Mouse (Mus musculus): ENCODE measurements around the gene Sfrp5. TPM values are rescaled to one million over a fixed set of nuclear protein-coding genes. Genes with fewer than 3 reads are reported as not detected.

Gene Sfrp5
- total and polyA plus RNA-seq, 3 experiments: not detected

GRCm38 (mm10) chr19:42157493-42158237 lies 44.4 kb downstream of the Sfrp5 start:
- DNase-seq (ENCODE audit: extremely low read depth): peak; percentile 61
- Histone ChIP-seq H3K9ac (ENCODE audit: insufficient read depth, low read depth) (peak overlapping the region; percentile 17), H3K27ac (ENCODE audit: insufficient read depth, low read depth) (peak overlapping the region; percentile 72), H3K36me3 (replicated peaks in 1 of 2; ENCODE audit: control insufficient read depth in 1 of 2, insufficient read depth in 1 of 2, low read length in 1 of 2) (no peaks in the 10 kb centered on the region), H3K4me3 (replicated peaks in 1 of 3; ENCODE audit: low read depth in 2 of 3, low read length in 2 of 3, poor library complexity in 1 of 3) (peak overlapping the region in 1 of 3 experiments; percentile 29), H3K27me3 (replicated peaks) (peaks cover 7% of the 10 kb centered on the region), H3K79me2 (replicated peaks; ENCODE audit: control insufficient read depth, extremely low read depth, insufficient read depth, poor library complexity, severe bottlenecking) (no peaks in the 10 kb centered on the region), H3K4me2 (ENCODE audit: insufficient read depth, low read depth, poor library complexity, severe bottlenecking) (peak overlapping the region; percentile 47; the same call in 1 of the 2 replicates), H3K4me1 (ENCODE audit: control insufficient read depth in 1 of 2, insufficient read depth in 2 of 2) (peaks cover 3 to 10% of the 10 kb centered on the region in 2 experiments; a peak in 3 of 4 replicates), H3K9me3 (replicated peaks; ENCODE audit: low read length) (no peaks in the 10 kb centered on the region)
- TF ChIP-seq ZMIZ1 (IDR thresholded peaks at IDR 0.05; ENCODE audit: low read depth, low read length): no peak
- TF ChIP-seq ELF1 (IDR thresholded peaks at IDR 0.05; ENCODE audit: low read depth, low read length): peak; percentile 58
- TF ChIP-seq IRF4 (IDR thresholded peaks at IDR 0.05; ENCODE audit: low read depth, low read length): 0 out of 2 replicates have a peak, but pooled peaks have one; percentile 12
- TF ChIP-seq ZNF384 (IDR thresholded peaks at IDR 0.05; ENCODE audit: low read depth, low read length): peak; percentile 81
- no peak for TF ChIP-seq CTCF (conservative IDR thresholded peaks at IDR 0.05 in 1 of 2, IDR thresholded peaks at IDR 0.05 in 1 of 2; ENCODE audit: low read depth in 2 of 2, low read length in 2 of 2)
- TF ChIP-seq POLR2A (IDR thresholded peaks at IDR 0.05; ENCODE audit: low read depth, low read length): 0 out of 2 replicates have a peak, but pooled peaks have one; percentile 34
- no peak for TF ChIP-seq RAD21 (IDR thresholded peaks at IDR 0.05; ENCODE audit: low read depth, low read length)
- no peak for TF ChIP-seq ZKSCAN1 (IDR thresholded peaks at IDR 0.05; ENCODE audit: borderline replicate concordance, low read depth, low read length)
- TF ChIP-seq CHD2 (IDR thresholded peaks at IDR 0.05; ENCODE audit: low read length): no peak
- no peak for TF ChIP-seq JUN (IDR thresholded peaks at IDR 0.05; ENCODE audit: insufficient read depth, low read depth, low read length)
- 0 out of 2 replicates have a peak, but pooled peaks have one; percentile 23 for TF ChIP-seq TCF12 (IDR thresholded peaks at IDR 0.05; ENCODE audit: low read depth, low read length)
- in situ Hi-C loops (cut with MboI; ENCODE audit: low pct_ligation_motif_present, low pct_unique_long_range_greater_than_20kb, low sequenced_read_pairs) (no loop called here), dilution Hi-C loops (cut with MboI; ENCODE audit: extremely low pct_ligation_motif_present, extremely low pct_unique_long_range_greater_than_20kb, low sequenced_read_pairs) (no loop called here)

GRCm38 (mm10) chr19:42151990-42152389 lies 50.1 kb downstream of the Sfrp5 start:
- 0 out of 4 replicates have a peak, but pooled peaks cover 0 to 3% of the 10 kb centered on the region in 2 experiments for H3K4me1 ChIP-seq (ENCODE audit: control insufficient read depth in 1 of 2, insufficient read depth in 2 of 2)
- H3K9me3 ChIP-seq (replicated peaks; ENCODE audit: low read length): peaks cover 11% of the 10 kb centered on the region
- dilution Hi-C loops (cut with MboI; ENCODE audit: extremely low pct_ligation_motif_present, extremely low pct_unique_long_range_greater_than_20kb, low sequenced_read_pairs): no loop called here
- peaks cover 7% of the 10 kb centered on the region for H3K27me3 ChIP-seq (replicated peaks)
- no peak overlapping the region for H3K4me2 ChIP-seq (ENCODE audit: insufficient read depth, low read depth, poor library complexity, severe bottlenecking)
- H3K36me3 ChIP-seq (replicated peaks in 1 of 2; ENCODE audit: control insufficient read depth in 1 of 2, insufficient read depth in 1 of 2, low read length in 1 of 2): no peaks in the 10 kb centered on the region
- in situ Hi-C loops (cut with MboI; ENCODE audit: low pct_ligation_motif_present, low pct_unique_long_range_greater_than_20kb, low sequenced_read_pairs): no loop called here
- no peak overlapping the region for H3K4me3 ChIP-seq (replicated peaks in 1 of 3; ENCODE audit: low read depth in 2 of 3, low read length in 2 of 3, poor library complexity in 1 of 3)
- H3K9ac ChIP-seq (ENCODE audit: insufficient read depth, low read depth): no peak overlapping the region
- peak; percentile 79 to 80 for TF ChIP-seq CTCF (conservative IDR thresholded peaks at IDR 0.05 in 1 of 2, IDR thresholded peaks at IDR 0.05 in 1 of 2; ENCODE audit: low read depth in 2 of 2, low read length in 2 of 2)
- peak; percentile 62 for TF ChIP-seq RAD21 (IDR thresholded peaks at IDR 0.05; ENCODE audit: low read depth, low read length)
- peak; percentile 59 for TF ChIP-seq SMC3 (IDR thresholded peaks at IDR 0.05; ENCODE audit: low read depth, low read length)
- TF ChIP-seq USF2 (conservative IDR thresholded peaks at IDR 0.05; ENCODE audit: low read depth, low read length): no peak
- no peak for TF ChIP-seq CHD1 (IDR thresholded peaks at IDR 0.05; ENCODE audit: low read depth, low read length)
- no peak overlapping the region for H3K27ac ChIP-seq (ENCODE audit: insufficient read depth, low read depth)
- no peaks in the 10 kb centered on the region for H3K79me2 ChIP-seq (replicated peaks; ENCODE audit: control insufficient read depth, extremely low read depth, insufficient read depth, poor library complexity, severe bottlenecking)
- DNase-seq (ENCODE audit: extremely low read depth): peak; percentile 65

Data from CH12.LX (cell line).